Mouse (Mus musculus) heart, adult 2 months (tissue): ENCODE results near the gene Gadd45a. TPM values are rescaled to one million over a fixed set of nuclear protein-coding genes. Genes with fewer than 3 reads are reported as not detected.
"Not testable (repeated sequence)": the region's sequence is repeated elsewhere in the genome, so short reads cannot be mapped to it uniquely, and the experiment has no call there.

ENCODE experiments used
- DNase-seq, 2 experiments: peaks; one replicate each; pipeline ENCODE4 v3.0.0; 2021
- H3K27ac ChIP-seq: fragments of 200-600 bp; 2 replicates; pipeline ENCODE4 v1.8.1; 2022
- H3K27me3 ChIP-seq: fragments of 200-500 bp; 2 replicates; pipeline ENCODE4 v1.6.1; 2012; ENCODE audit warnings: mild to moderate bottlenecking, low read length, inconsistent platforms, mixed read lengths; ENCODE audit not compliant: control insufficient read depth, insufficient read depth
- H3K36me3 ChIP-seq: fragments of 200-500 bp; 2 replicates; pipeline ENCODE4 v1.6.1; 2012; ENCODE audit warnings: low read length, inconsistent platforms; ENCODE audit not compliant: control insufficient read depth, insufficient read depth
- H3K4me1 ChIP-seq: fragments of 200-500 bp; 2 replicates; pipeline ENCODE4 v1.6.1; 2011; ENCODE audit warnings: low read length; ENCODE audit not compliant: control insufficient read depth, insufficient read depth
- H3K4me3 ChIP-seq: fragments of 200-600 bp; 2 replicates; pipeline ENCODE4 v1.8.1; 2022
- H3K79me2 ChIP-seq: fragments of 200-500 bp; replicated peaks from 2 replicates; pipeline ENCODE4 v1.6.1; 2012; ENCODE audit warnings: mild to moderate bottlenecking, inconsistent platforms, low read length, moderate library complexity, mixed read lengths; ENCODE audit not compliant: control insufficient read depth, insufficient read depth
- H3K9ac ChIP-seq: fragments of 200-500 bp; 2 replicates; pipeline ENCODE4 v1.6.1; 2012; ENCODE audit warnings: low read depth, mild to moderate bottlenecking, control low read depth, inconsistent platforms, low read length, mixed read lengths
- CTCF ChIP-seq: fragments of 200-600 bp; IDR thresholded peaks from 2 replicates; pipeline ENCODE4 v1.8.1; 2022; ENCODE audit warnings: antibody characterized with exemption, mild to moderate bottlenecking, moderate library complexity
- EP300 ChIP-seq: fragments of 200-500 bp; IDR thresholded peaks from 2 replicates; pipeline ENCODE4 v1.6.1; 2011; ENCODE audit warnings: low read depth, low read length, control low read depth; ENCODE audit not compliant: insufficient read depth
- POLR2A ChIP-seq: fragments of 200-500 bp; IDR thresholded peaks from 2 replicates; pipeline ENCODE4 v1.6.1; 2011; ENCODE audit warnings: mild to moderate bottlenecking, low read depth, low read length, control low read depth; ENCODE audit not compliant: insufficient read depth
- WGBS: fragments of 180-500 bp; shearing (Covaris S2); methylation state at CpG from one replicate; pipeline ENCODE4 v1.1.7; 2018; 5-methylcytosine and 5-hydroxymethylcytosine counted together
- intact Hi-C: fragments of 180-260 bp; cut with DNase I; formaldehyde crosslinking; loops from one replicate; pipeline ENCODE4 v1.15.1; 2025
- polyA plus RNA-seq: library from polyadenylated mRNA; depleted of rRNA; stranded (reverse); fragments of >200 nt; gene quantifications from 2 replicates; pipeline ENCODE4 v1.2.3, GENCODE M21; 2012
- total RNA-seq, 2 experiments: library from RNA; stranded (reverse); gene quantifications; 2 replicates each; pipeline ENCODE4 v1.2.3; 2021

The Gadd45a gene
- total and polyA plus RNA-seq, 3 experiments: 14.6 to 30.3 (median 16.1) TPM

GRCm38 (mm10) chr6:67029987-67030386, 7.3 kb downstream of the Gadd45a start:
- intact Hi-C loops: loop anchor here (10.0 kb wide), 1 partner anchor 235 kb away; no protein-coding TSS in a partner anchor
- no peaks in the 10 kb centered on the region for H3K27me3 ChIP-seq
- H3K4me3 ChIP-seq: no peak overlapping the region
- H3K9ac ChIP-seq: no peak overlapping the region
- no peak for TF ChIP-seq CTCF
- no peak for TF ChIP-seq EP300
- no peak for TF ChIP-seq POLR2A
- no peak for DNase-seq
- no peaks in the 10 kb centered on the region for H3K79me2 ChIP-seq
- no peak overlapping the region for H3K27ac ChIP-seq
- 36% methylated on average over 3 of the region's 3 CpGs for WGBS
- no peaks in the 10 kb centered on the region for H3K36me3 ChIP-seq
- H3K4me1 ChIP-seq: no peaks in the 10 kb centered on the region

- TF ChIP-seq EP300 (no peak), POLR2A (no peak), CTCF (no peak)
- WGBS: 59% methylated on average over 5 of the region's 5 CpGs
- H3K27me3 ChIP-seq: no peaks in the 10 kb centered on the region
- no peak overlapping the region for H3K9ac ChIP-seq
- intact Hi-C loops: no loop called here
- H3K27ac ChIP-seq: no peak overlapping the region
- H3K4me3 ChIP-seq: no peak overlapping the region
- H3K79me2 ChIP-seq: no peaks in the 10 kb centered on the region
- no peak for DNase-seq
- H3K36me3 ChIP-seq: no peaks in the 10 kb centered on the region
- H3K4me1 ChIP-seq: no peaks in the 10 kb centered on the region
Observed at GRCm38 (mm10) chr6:67029312-67029950, 7.8 kb downstream of the Gadd45a start.

GRCm38 (mm10) chr6:67027438-67028142, 9.7 kb downstream of the Gadd45a start:
- no peak overlapping the region for H3K4me3 ChIP-seq
- H3K9ac ChIP-seq: no peak overlapping the region
- H3K79me2 ChIP-seq: no peaks in the 10 kb centered on the region
- 80% methylated on average over 9 of the region's 9 CpGs for WGBS
- no peaks in the 10 kb centered on the region for H3K27me3 ChIP-seq
- no peak overlapping the region for H3K27ac ChIP-seq
- no peaks in the 10 kb centered on the region for H3K4me1 ChIP-seq
- no peak for DNase-seq
- H3K36me3 ChIP-seq: no peaks in the 10 kb centered on the region
- TF ChIP-seq CTCF (no peak), EP300 (no peak), POLR2A (no peak)
- intact Hi-C loops: no loop called here

GRCm38 (mm10) chr6:67026661-67027060, 10.6 kb downstream of the Gadd45a start:
- Histone ChIP-seq H3K27me3 (no peaks in the 10 kb centered on the region), H3K4me1 (no peaks in the 10 kb centered on the region), H3K9ac (no peak overlapping the region), H3K79me2 (no peaks in the 10 kb centered on the region), H3K4me3 (no peak overlapping the region), H3K27ac (no peak overlapping the region), H3K36me3 (no peaks in the 10 kb centered on the region)
- TF ChIP-seq EP300 (no peak), POLR2A (no peak), CTCF (no peak)
- intact Hi-C loops: no loop called here
- WGBS: 89% methylated on average over 3 of the region's 3 CpGs
- no peak for DNase-seq

- DNase-seq: no peak
- Histone ChIP-seq H3K4me1 (no peaks in the 10 kb centered on the region), H3K79me2 (no peaks in the 10 kb centered on the region), H3K27me3 (no peaks in the 10 kb centered on the region), H3K4me3 (no peak overlapping the region), H3K9ac (no peak overlapping the region), H3K36me3 (no peaks in the 10 kb centered on the region), H3K27ac (no peak overlapping the region)
- intact Hi-C loops: no loop called here
- no peak for TF ChIP-seq POLR2A
- no peak for TF ChIP-seq CTCF
- TF ChIP-seq EP300: no peak
- WGBS: 83% methylated on average over 4 of the region's 4 CpGs
Observed at GRCm38 (mm10) chr6:67023729-67024128, 13.5 kb downstream of the Gadd45a start.

- H3K4me1 ChIP-seq: no peaks in the 10 kb centered on the region
- 90% methylated on average over 5 of the region's 5 CpGs for WGBS
- no peak overlapping the region for H3K9ac ChIP-seq
- no peaks in the 10 kb centered on the region for H3K36me3 ChIP-seq
- DNase-seq: no peak
- intact Hi-C loops: no loop called here
- TF ChIP-seq EP300 (no peak), POLR2A (no peak), CTCF (no peak)
- H3K27ac ChIP-seq: no peak overlapping the region
- no peak overlapping the region for H3K4me3 ChIP-seq
- no peaks in the 10 kb centered on the region for H3K79me2 ChIP-seq
- no peaks in the 10 kb centered on the region for H3K27me3 ChIP-seq
Observed at GRCm38 (mm10) chr6:67021308-67021707, 15.9 kb downstream of the Gadd45a start.

GRCm38 (mm10) chr6:67019001-67019400, 18.3 kb downstream of the Gadd45a start:
- H3K36me3 ChIP-seq, DNase-seq, intact Hi-C loops, H3K4me1 ChIP-seq, H3K9ac ChIP-seq, H3K27me3 ChIP-seq, H3K27ac ChIP-seq, H3K4me3 ChIP-seq, H3K79me2 ChIP-seq: not testable (repeated sequence)
- 90% methylated on average over 7 of the region's 7 CpGs for WGBS
